Mouse (Mus musculus) E14TG2a.4 (cell line): ENCODE measurements at regions not wholly inside any gene's neighbourhood (a gene's known extent, or its start where the extent isn't known, plus 50 kb on each side); places are given as distances from the start of the nearest gene placed in this dataset.

Source experiments
- H3K27me3 ChIP-seq: 2 replicates; pipeline ENCODE4 v1.6.1; 2014; ENCODE audit warnings: low read length, control low read depth; ENCODE audit not compliant: insufficient read depth
- H3K36me3 ChIP-seq: 2 replicates; pipeline ENCODE4 v1.6.1; 2014; ENCODE audit warnings: low read length, control low read depth; ENCODE audit not compliant: insufficient read depth
- H3K4me1 ChIP-seq: replicated peaks from 2 replicates; pipeline ENCODE4 v1.6.1; 2014; ENCODE audit warnings: low read depth, low read length, control low read depth
- H3K4me3 ChIP-seq: replicated peaks from 2 replicates; pipeline ENCODE4 v1.5.1; 2014; ENCODE audit warnings: mild to moderate bottlenecking, low read length
- H3K9me3 ChIP-seq: 2 replicates; pipeline ENCODE4 v1.6.1; 2014; ENCODE audit warnings: low read length, control low read depth
- CTCF ChIP-seq: conservative IDR thresholded peaks from 2 replicates; pipeline ENCODE4 v1.5.1; 2014; ENCODE audit warnings: low read length
- NANOG ChIP-seq: IDR thresholded peaks from 2 replicates; pipeline ENCODE4 v1.6.1; 2014; ENCODE audit warnings: borderline replicate concordance, low read length, mixed read lengths
- POU5F1 ChIP-seq: IDR thresholded peaks from 2 replicates; pipeline ENCODE4 v1.6.1; 2014; ENCODE audit warnings: low read length, borderline replicate concordance

- H3K9me3 ChIP-seq, result no peaks in the 10 kb centered on the region
- H3K27me3 ChIP-seq, result peaks cover 7% of the 10 kb centered on the region; the same call in 1 of the 2 replicates
- no peak for TF ChIP-seq CTCF
- no peak for TF ChIP-seq NANOG
- no peaks in the 10 kb centered on the region for H3K4me1 ChIP-seq
- H3K36me3 ChIP-seq, result no peaks in the 10 kb centered on the region
- no peak overlapping the region for H3K4me3 ChIP-seq
Observed at GRCm38 (mm10) chr4:62755237-62755900, 195.7 kb downstream of the Rgs3 start.

GRCm38 (mm10) chr4:62756721-62757206, 197.1 kb downstream of the Rgs3 start:
- no peaks in the 10 kb centered on the region for H3K4me1 ChIP-seq
- no peaks in the 10 kb centered on the region for H3K36me3 ChIP-seq
- peaks cover 7% of the 10 kb centered on the region; the same call in 1 of the 2 replicates for H3K27me3 ChIP-seq
- no peak overlapping the region for H3K4me3 ChIP-seq
- no peaks in the 10 kb centered on the region for H3K9me3 ChIP-seq
- TF ChIP-seq POU5F1 (no peak), CTCF (no peak), NANOG (no peak)

- Histone ChIP-seq H3K9me3 (no peaks in the 10 kb centered on the region), H3K4me3 (no peak overlapping the region), H3K36me3 (no peaks in the 10 kb centered on the region), H3K27me3 (no peaks in the 10 kb centered on the region), H3K4me1 (no peaks in the 10 kb centered on the region)
- no peak for TF ChIP-seq CTCF
- no peak for TF ChIP-seq POU5F1
- TF ChIP-seq NANOG, result no peak
Observed at GRCm38 (mm10) chr4:62760748-62761604, 201.3 kb downstream of the Rgs3 start.

GRCm38 (mm10) chr4:62761672-62762071, 202.0 kb downstream of the Rgs3 start:
- Histone ChIP-seq H3K27me3 (no peaks in the 10 kb centered on the region), H3K36me3 (no peaks in the 10 kb centered on the region), H3K4me3 (no peak overlapping the region), H3K4me1 (no peaks in the 10 kb centered on the region), H3K9me3 (no peaks in the 10 kb centered on the region)
- TF ChIP-seq POU5F1 (no peak), CTCF (peak; percentile 80)

GRCm38 (mm10) chr4:62763990-62764389, 201.4 kb upstream of the Zfp618 start:
- Histone ChIP-seq H3K9me3 (no peaks in the 10 kb centered on the region), H3K4me3 (no peak overlapping the region), H3K27me3 (no peaks in the 10 kb centered on the region), H3K36me3 (no peaks in the 10 kb centered on the region), H3K4me1 (no peaks in the 10 kb centered on the region)
- TF ChIP-seq CTCF, result peak; percentile 82
- no peak for TF ChIP-seq NANOG

GRCm38 (mm10) chr4:62769469-62770234, 195.7 kb upstream of the Zfp618 start:
- Histone ChIP-seq H3K9me3 (no peaks in the 10 kb centered on the region), H3K27me3 (peaks cover 13% of the 10 kb centered on the region), H3K36me3 (no peaks in the 10 kb centered on the region), H3K4me3 (no peak overlapping the region), H3K4me1 (no peaks in the 10 kb centered on the region)
- TF ChIP-seq POU5F1 (no peak), CTCF (no peak), NANOG (no peak)

GRCm38 (mm10) chr4:62775005-62775609, 190.3 kb upstream of the Zfp618 start:
- Histone ChIP-seq H3K36me3 (no peaks in the 10 kb centered on the region), H3K27me3 (peaks cover 31% of the 10 kb centered on the region), H3K9me3 (no peaks in the 10 kb centered on the region), H3K4me1 (no peaks in the 10 kb centered on the region), H3K4me3 (no peak overlapping the region)
- TF ChIP-seq CTCF (no peak), POU5F1 (no peak), NANOG (no peak)

- TF ChIP-seq POU5F1 (no peak), CTCF (no peak), NANOG (no peak)
- no peaks in the 10 kb centered on the region for H3K36me3 ChIP-seq
- no peaks in the 10 kb centered on the region for H3K9me3 ChIP-seq
Observed at GRCm38 (mm10) chr4:62776881-62777280, 188.5 kb upstream of the Zfp618 start.

More at GRCm38 (mm10) chr4:62776881-62777280, 188.5 kb upstream of the Zfp618 start:
- no peak overlapping the region for H3K4me3 ChIP-seq
- H3K27me3 ChIP-seq, result peaks cover 43% of the 10 kb centered on the region
- peaks cover 13% of the 10 kb centered on the region for H3K4me1 ChIP-seq
